In the genomic region with DNA sequence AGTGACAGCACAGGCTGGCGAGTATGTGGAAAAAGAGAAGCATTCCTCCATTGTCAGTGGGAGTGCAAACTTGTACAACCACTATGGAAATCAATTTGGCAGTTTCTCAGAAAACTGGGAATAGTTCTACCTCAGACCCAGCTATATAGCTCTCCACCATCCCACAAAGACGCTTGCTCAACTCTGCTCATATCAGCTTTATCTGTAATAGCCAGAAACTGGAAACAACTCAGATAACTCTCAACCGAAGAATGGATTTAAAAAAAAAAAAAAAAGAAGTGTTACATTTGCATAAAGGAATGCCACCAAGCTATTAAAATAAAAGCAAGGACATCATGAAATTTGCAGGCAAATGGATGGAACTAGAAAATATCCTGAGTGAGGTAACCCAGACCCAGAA, we compare ENCODE assay signal across 16 mouse cellular contexts.
"Had no signal": no experiment of that assay in that cellular context is flagged by ENCODE, and none has a peak within 500 bp of the region (broad histone marks: within the 10 kb centered on the region; RNA-seq: fewer than 3 reads in every experiment).

No protein-coding gene starts in this region.

- ATAC-seq: inflammation-experienced regulatory T-cells, adult 6 months; intestine, embryonic 16.5 days had no signal

- H3K27ac ChIP-seq: limb, embryonic 13.5 days; macrophage; stomach, postnatal 0 days had no signal

- H3K4me2 ChIP-seq: limb, embryonic 13.5 days; lung, embryonic 14.5 days; midbrain, embryonic 11.5 days had no signal

- DNase-seq: kidney, adult 18-20 months; kidney, adult 9 months; kidney, postnatal 14 days; left cerebral cortex, postnatal 4 days; lung, embryonic 14.5 days; midbrain, embryonic 14.5 days; right cerebral cortex, postnatal 4 days; thymus, adult 2 months; thymus, postnatal 25 days had no signal

- H3K27me3 ChIP-seq: limb, embryonic 13.5 days; megakaryocyte, embryonic 14.5 days had no signal

- H3K9ac ChIP-seq: limb, embryonic 13.5 days; lung, embryonic 14.5 days had no signal

- H3K4me3 ChIP-seq: limb, embryonic 13.5 days; megakaryocyte, embryonic 14.5 days had no signal

- H3K9me3 ChIP-seq: limb, embryonic 13.5 days; megakaryocyte, embryonic 14.5 days had no signal
